Mouse (Mus musculus) olfactory bulb, adult 2 months (tissue): ENCODE measurements at regions not wholly inside any gene's neighbourhood (a gene's known extent, or its start where the extent isn't known, plus 50 kb on each side); places are given as distances from the start of the nearest gene placed in this dataset.

Source experiments
- H3K27ac ChIP-seq: fragments of 200-500 bp; 2 replicates; pipeline ENCODE4 v1.5.1; 2012; ENCODE audit warnings: low read depth, low read length; ENCODE audit not compliant: insufficient read depth
- H3K4me1 ChIP-seq: fragments of 200-500 bp; 2 replicates; pipeline ENCODE4 v1.6.1; 2012; ENCODE audit warnings: low read length; ENCODE audit not compliant: control insufficient read depth, insufficient read depth
- H3K4me3 ChIP-seq: fragments of 200-500 bp; 2 replicates; pipeline ENCODE4 v1.5.1; 2012; ENCODE audit warnings: mild to moderate bottlenecking, low read depth, low read length, moderate library complexity; ENCODE audit not compliant: insufficient read depth
- CTCF ChIP-seq: fragments of 200-500 bp; IDR thresholded peaks from 2 replicates; pipeline ENCODE4 v1.5.1; 2012; ENCODE audit warnings: low read depth, mild to moderate bottlenecking, low read length, moderate library complexity; ENCODE audit not compliant: insufficient read depth
- POLR2A ChIP-seq: fragments of 200-500 bp; IDR thresholded peaks from 2 replicates; pipeline ENCODE4 v1.6.1; 2012; ENCODE audit warnings: mild to moderate bottlenecking, low read depth, low read length, moderate library complexity; ENCODE audit not compliant: insufficient read depth
- WGBS: fragments of 180-500 bp; shearing (Covaris S2); methylation state at CpG from one replicate; pipeline ENCODE4 v1.1.7; 2018; 5-methylcytosine and 5-hydroxymethylcytosine counted together

DNA sequence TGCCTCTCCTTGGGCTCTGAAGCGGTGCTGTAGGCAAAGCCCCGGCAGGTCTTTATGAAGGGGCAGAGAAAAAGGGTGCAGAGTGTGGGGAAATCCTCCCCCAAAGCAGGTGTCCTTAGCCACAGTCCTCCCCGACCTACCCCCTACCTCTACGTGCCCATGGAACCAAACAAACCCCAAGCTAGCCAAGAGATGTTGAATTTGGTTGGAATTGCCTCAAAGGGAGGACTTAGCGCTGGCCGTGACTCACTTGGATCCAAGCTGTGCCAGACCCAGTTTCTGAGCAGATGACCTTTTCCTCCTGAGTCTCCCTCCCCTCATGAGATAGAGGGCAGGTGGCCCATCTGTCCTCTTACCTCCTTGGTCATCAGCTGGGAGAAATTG, 74.9 kb downstream of the E030025P04Rik start:
- no peak overlapping the region for H3K4me3 ChIP-seq
- WGBS, result 48% methylated on average over 6 of the region's 6 CpGs
- TF ChIP-seq CTCF, result no peak
- no peak for TF ChIP-seq POLR2A
- no peak overlapping the region for H3K27ac ChIP-seq
- peaks cover 9% of the 10 kb centered on the region for H3K4me1 ChIP-seq

DNA sequence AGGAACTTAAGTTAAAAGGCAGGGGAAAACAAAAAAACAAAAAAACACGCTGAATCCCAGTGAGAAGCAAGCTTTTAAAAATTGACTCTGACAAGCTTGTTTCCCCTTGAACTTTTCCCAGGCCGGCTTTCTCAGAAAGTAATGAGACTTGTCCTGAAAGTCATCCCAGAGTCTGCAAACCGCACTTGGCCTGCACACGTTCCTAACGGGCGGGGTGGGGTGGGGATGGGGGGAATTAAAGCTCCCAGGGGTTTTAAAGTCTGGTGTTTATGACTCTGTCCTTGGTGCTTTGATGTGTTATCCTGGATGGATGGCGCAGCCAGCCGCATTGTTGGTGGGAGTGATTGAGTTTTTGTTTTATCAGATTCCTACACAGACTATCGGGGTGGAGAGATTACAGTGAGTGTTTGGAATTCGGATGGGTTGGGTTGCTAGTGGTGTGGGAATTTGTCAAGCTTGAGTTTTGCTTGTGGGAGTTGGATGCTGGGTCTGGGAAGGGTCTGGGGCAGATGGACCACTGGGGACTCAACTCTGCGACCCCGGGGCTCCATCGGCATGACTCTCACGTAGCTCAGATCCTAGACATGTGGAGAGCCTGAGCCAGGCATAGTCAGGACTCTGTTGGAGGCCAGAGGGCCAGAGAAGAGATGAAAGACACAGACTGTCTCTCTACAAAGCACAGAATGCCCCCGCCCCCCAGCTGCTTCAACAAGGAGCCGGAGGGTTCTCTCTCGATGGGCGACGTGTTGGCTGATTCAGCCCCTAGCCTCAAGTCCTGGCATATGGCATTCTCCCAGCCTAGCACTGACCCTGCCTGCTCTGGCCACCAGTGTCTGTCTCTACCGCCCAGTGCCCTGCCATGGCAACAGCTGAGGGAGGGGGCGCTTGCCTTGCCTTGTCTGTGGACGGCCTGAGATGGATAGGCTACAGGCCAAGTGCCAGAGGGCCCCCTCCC, 75.5 kb downstream of the E030025P04Rik start:
- 55% methylated on average over 22 of the region's 22 CpGs for WGBS
- Histone ChIP-seq H3K4me3 (no peak overlapping the region), H3K27ac (no peak overlapping the region), H3K4me1 (peaks cover 9% of the 10 kb centered on the region)
- no peak for TF ChIP-seq CTCF
- no peak for TF ChIP-seq POLR2A

DNA sequence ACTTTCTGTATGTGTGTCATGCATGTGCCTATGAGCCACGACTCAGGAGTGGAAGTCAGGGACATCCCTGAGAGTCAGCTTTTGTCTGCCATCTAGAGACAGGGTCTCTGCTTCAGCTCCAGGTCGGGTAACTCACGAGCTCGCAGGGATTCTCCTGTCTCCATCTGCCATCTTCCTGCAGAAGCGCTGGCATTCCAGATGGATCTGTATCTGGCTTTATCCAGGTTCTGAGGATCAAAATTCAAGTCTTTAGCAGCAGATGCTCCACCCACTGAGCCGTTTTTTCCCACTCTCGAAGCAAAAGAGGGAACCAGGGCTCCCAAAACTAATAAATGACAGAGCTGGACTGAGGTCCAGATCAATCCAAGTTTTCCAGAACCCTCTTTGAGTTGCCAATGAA, 76.4 kb downstream of the E030025P04Rik start:
- no peak for TF ChIP-seq CTCF
- TF ChIP-seq POLR2A, result no peak
- 82% methylated on average over 7 of the region's 7 CpGs for WGBS
- Histone ChIP-seq H3K4me1 (peaks cover 9% of the 10 kb centered on the region), H3K4me3 (no peak overlapping the region), H3K27ac (no peak overlapping the region)

DNA sequence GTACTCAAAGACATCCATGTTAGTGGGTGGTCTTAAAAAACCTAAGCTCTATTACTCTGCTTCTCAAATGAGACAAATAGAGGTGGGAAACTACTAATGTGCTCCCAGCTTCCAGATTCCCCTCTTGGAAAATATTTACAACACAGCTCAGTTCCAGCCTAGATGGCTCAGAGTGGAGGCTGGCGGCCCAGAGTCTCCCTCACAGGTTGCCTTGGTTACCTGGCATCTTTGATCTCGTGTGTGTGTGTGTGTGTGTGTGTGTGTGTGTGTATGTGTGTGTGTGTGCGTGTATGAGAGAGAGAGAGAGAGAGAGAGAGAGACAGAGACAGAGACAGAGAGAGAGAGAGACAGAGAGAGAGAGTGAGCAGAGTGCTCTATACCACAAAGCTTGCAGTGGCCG, 82.2 kb downstream of the E030025P04Rik start:
- TF ChIP-seq CTCF, result no peak
- TF ChIP-seq POLR2A, result no peak
- H3K27ac ChIP-seq, result no peak overlapping the region
- 52% methylated on average over 4 of the region's 4 CpGs for WGBS
- H3K4me1 ChIP-seq, result no peaks in the 10 kb centered on the region
- no peak overlapping the region for H3K4me3 ChIP-seq

DNA sequence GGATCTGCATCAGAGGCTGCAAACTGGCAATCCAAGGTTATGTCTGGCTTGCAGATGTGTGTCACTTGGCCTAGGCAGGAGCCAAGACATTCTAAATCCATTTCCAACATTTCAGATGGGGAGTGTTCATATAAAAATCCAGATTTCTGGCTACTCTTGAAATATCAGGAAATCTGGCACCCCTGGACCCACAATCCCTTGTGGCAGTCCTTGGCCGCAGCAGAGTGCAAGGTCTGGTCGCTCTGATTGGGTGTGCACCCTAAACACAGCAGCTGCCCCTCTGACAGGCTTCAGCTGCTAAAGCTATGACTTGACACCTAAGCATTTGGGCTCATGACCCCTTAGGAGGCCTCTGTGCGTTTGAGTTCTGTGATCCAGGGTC, 83.7 kb downstream of the E030025P04Rik start:
- H3K4me3 ChIP-seq, result no peak overlapping the region
- no peaks in the 10 kb centered on the region for H3K4me1 ChIP-seq
- TF ChIP-seq CTCF (no peak), POLR2A (no peak)
- 94% methylated on average over 3 of the region's 3 CpGs for WGBS
- no peak overlapping the region for H3K27ac ChIP-seq

DNA sequence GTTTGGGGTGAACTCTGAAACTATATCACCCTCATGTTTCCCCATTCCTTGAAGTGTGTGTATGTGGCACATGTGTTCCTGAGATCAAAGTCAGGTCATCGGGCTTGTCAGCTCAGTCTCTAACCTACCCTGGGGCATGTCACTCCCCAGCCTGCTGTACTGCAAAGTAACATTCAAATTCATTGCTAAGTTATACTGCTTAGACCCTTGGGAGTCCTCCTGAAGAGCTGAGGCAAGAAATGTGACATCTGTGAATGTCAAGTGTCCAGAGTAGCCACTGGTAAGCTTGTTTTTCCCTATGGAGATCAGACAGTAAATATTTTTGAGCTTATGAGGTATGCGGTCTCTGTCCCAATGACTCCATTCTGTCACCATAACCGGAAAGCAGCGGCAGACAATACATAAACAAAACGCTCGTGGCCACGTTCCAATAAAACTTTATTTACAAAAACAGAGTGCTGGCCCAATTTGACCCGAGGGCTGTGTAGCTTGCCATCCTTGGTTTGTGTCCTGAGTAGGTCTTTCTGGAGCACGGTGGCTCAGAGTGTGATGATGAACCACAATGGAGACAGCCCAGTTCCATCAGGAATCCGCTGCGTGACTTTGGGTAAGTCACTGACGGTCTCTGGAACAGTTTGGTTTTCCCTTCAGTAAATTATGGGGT, 84.2 kb downstream of the E030025P04Rik start:
- 91% methylated on average over 12 of the region's 12 CpGs for WGBS
- no peak overlapping the region for H3K4me3 ChIP-seq
- no peak overlapping the region for H3K27ac ChIP-seq
- H3K4me1 ChIP-seq, result no peaks in the 10 kb centered on the region
- TF ChIP-seq POLR2A (no peak), CTCF (no peak)

GRCm38 (mm10) chr11:109058021-109058420, 86.1 kb downstream of the E030025P04Rik start:
- Histone ChIP-seq H3K27ac (no peak overlapping the region), H3K4me1 (no peaks in the 10 kb centered on the region), H3K4me3 (no peak overlapping the region)
- TF ChIP-seq POLR2A (no peak), CTCF (no peak)

DNA sequence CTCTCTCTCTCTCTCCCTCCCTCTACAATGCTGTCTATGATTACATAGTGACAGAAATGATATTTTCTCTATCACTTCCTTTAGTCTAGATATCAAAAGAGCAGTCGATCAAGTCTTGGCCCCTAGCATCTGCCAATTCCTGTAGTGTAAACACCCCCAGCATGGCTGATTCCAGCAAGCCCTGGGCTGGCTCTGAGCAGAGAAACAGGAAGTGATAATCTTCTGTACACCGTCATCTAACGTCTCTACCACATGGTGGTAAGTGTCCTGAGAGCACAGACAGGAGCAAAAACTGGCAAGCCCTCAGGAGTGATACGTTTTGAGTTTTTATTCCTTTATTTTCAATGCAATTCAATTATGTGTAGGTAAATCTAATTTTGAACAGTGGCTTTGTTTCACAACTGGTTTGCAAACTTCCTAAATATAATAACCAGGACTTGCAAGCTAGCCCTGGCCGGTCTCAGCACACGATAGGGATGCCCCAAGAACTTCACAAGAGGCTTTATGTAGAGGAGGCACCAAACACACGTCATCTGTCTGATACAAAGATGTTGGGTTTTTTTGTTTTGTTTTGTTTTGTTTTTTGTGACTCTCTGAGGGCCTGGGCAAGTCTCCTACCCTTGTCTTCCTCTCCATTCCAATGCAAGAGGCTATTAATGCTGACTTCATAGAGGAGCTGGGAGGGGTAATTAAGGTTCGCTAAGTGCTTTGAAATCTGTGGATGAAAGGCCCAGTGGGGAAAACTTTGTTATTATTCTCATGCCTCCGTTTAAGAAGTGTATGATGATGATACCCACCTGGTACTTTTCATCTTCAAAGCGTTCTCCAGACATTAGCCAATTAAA, 95.7 kb downstream of the E030025P04Rik start:
- no peak for TF ChIP-seq CTCF
- TF ChIP-seq POLR2A, result no peak
- Histone ChIP-seq H3K27ac (no peak overlapping the region), H3K4me3 (no peak overlapping the region), H3K4me1 (no peaks in the 10 kb centered on the region)
- 79% methylated on average over 10 of the region's 10 CpGs for WGBS

- Histone ChIP-seq H3K27ac (no peak overlapping the region), H3K4me3 (no peak overlapping the region), H3K4me1 (no peaks in the 10 kb centered on the region)
- TF ChIP-seq CTCF, result no peak
- no peak for TF ChIP-seq POLR2A
- WGBS, result 94% methylated on average over 4 of the region's 4 CpGs
Measured at GRCm38 (mm10) chr11:109047483-109048110, 96.6 kb downstream of the E030025P04Rik start.
